Mouse (Mus musculus): ENCODE results near the gene Hoxb1.
A peak's percentile ranks its signal among the peaks of the same experiment; 100 is the strongest.

The Hoxb1 gene

DNA sequence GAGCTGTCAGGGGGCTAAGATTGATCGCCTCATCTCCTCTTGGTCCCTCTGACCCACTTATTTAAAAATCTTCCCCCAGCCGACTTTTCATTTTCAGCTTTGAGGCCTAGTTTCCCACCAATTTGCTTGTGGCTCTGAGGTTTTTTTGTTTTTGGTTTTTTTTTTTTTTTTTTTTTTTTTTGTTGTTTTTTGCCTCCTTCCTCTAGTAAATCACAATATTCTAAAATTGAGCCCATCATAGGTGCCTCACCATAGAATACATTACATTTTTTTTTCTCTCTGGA, 15.3 kb upstream of the Hoxb1 start, which contains the start of gene Hoxb2:
Hoxb2 (plus strand) TSS at position 185 of the 284 bp plus-strand sequence.
- DNase-seq (ENCODE audit: low spot score) = no peak

DNA sequence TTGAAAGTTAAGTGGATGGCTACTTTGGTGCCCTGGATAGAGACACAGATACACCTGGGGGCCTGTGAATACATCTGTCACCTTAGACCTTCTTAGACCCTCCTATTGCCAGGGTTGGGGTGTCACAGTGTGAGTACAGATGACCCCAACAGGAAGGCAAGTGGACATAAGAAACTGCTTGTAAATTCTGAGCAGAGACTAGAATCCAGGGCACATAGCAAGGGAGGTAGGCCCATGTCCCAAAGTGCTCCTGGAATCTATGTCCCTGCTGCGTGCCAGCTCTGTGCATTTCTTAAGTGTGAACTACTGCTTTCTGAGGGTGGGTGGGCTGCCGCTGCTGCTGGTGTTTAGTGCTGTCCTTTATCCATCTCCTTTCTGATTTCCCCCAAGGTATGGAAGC, 14.8 kb upstream of the Hoxb1 start:
- DNase-seq (ENCODE audit: low spot score) = no peak

DNA sequence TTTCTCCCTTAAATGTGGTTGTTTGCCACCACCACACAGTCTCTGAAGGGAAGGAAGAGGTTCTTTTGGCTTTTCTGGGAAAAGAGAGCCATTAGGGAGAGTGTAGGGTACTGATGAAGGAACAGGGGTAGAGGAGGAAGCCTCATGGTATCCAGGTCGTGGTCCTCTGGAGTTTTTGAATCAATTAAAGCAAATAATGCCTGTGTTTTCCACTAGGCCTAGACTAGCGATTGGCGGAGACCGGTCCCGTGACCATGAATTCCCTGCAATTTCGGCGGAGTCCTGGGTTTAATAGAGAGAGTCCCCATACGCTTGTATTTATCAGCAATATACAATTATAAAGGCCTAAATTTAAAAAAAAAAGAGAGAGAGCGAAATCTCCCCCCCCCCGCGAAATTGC, 14.2 kb upstream of the Hoxb1 start:
- DNase-seq (ENCODE audit: low spot score) = no peak

- no peak for DNase-seq (ENCODE audit: low spot score)
Observed at GRCm38 (mm10) chr11:96351831-96352230, 13.7 kb upstream of the Hoxb1 start.

DNA sequence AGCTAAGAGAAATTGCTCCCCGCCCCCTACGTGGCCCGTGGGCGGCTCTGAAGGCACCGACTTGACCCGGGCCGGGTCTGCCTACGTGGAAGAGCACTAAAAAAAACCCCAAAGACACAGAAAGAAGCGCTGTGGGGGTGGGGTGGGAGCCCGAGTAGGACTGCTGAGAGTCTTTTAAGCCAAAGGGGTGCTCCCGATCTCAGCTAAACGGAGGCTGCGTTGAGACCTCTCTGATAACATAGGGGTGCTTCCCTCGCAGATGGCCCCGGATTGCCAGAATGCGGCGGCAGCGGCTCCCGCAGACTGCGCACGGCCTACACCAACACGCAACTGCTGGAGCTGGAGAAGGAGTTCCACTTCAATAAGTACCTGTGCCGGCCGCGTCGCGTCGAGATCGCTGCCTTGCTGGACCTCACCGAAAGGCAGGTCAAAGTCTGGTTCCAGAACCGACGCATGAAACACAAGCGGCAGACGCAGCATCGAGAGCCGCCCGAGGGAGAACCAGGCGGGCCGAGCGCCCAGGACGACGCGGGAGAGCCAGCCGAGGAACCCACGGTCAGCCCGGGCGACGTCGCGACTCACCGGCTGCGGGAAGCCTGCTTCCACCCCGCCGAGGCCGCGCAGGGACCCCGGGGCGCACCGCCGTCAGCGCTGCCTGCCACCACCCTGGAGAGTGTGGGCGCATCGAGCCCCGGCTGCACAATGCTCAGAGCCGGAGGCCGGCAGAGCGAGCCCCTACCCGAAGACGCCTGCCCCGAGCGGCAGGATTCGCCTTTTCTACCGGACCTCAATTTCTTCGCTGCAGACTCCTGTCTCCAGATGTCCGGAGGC, 12.6 kb upstream of the Hoxb1 start:
- peak; percentile 61 for DNase-seq (ENCODE audit: low spot score)

DNA sequence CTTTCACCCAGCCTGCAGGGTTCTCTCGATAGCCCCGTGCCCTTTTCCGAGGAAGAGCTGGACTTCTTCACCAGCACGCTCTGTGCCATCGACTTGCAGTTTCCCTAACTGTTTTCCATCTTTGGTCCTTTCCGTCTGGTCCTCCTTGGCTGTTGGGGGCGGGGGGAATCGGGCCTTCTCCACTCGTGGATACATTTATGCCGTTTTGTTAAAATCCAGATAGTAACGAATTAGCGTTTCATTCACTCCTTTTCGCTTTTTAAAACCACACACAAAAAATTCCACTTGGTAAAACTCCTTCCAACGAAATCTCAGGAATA, 12.1 kb upstream of the Hoxb1 start:
- no peak for DNase-seq (ENCODE audit: low spot score)

GRCm38 (mm10) chr11:96353939-96354338, 11.6 kb upstream of the Hoxb1 start:
- DNase-seq (ENCODE audit: low spot score) = peak; percentile 63

- DNase-seq (ENCODE audit: low spot score) = peak; percentile 64
Observed at GRCm38 (mm10) chr11:96354376-96354775, 11.2 kb upstream of the Hoxb1 start.

- no peak for DNase-seq (ENCODE audit: low spot score)
Observed at GRCm38 (mm10) chr11:96354801-96355311, 10.7 kb upstream of the Hoxb1 start.

DNA sequence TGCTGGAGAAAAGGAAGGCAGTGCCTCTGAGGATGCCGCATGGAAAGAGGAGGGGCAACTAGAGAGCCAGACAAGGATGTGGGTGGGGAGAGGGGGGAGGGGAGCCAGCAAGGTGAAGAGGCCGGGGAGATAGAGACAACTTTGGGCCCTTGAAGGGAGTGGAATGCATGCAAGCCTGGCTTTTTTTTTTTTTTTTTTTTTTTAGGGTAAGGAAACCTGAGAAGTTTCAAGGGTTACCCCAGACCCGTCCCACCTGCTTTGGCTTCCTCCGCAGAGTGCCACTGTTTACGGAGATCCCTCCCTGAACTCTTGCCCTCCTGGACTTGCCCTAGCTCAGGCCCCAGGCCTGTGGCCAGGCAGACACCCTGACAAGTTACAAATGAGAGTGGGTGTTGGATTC, 1.7 kb upstream of the Hoxb1 start:
- DNase-seq (ENCODE audit: low spot score) = no peak

DNA sequence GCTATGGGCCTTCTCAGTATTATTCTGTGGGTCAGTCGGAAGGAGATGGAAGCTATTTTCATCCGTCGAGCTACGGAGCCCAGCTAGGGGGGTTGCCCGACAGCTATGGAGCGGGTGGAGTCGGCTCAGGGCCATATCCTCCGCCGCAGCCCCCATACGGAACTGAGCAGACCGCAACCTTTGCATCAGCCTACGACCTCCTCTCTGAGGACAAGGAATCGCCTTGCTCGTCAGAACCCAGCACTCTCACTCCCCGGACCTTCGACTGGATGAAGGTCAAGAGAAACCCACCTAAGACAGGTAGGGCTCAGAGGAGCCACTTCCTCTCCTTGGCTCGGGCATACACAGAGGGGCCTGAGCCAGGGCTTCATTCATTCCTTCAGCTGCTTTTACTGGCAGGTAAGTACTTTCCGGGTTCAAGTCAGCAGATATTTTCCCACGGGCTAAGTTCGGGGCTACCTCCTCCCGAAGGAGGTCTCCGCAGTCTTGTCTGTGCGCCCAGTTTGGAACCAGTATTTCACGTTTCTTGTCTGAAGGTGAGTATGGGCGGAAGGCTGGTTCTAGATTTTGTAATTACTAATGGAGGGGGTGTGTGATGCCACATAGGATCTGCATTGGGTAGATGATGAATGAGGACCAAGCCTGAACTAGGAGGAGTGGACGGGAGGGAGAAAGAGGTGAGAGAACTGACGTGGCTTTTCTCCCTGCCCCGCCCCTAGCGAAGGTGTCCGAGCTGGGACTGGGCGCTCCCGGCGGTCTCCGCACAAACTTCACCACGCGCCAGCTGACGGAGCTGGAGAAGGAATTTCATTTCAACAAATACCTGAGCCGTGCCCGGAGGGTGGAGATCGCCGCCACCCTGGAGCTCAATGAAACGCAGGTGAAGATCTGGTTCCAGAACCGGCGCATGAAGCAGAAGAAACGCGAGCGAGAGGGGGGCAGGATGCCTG, 815 bp downstream of the Hoxb1 start:
- no peak for DNase-seq (ENCODE audit: low spot score)

DNA sequence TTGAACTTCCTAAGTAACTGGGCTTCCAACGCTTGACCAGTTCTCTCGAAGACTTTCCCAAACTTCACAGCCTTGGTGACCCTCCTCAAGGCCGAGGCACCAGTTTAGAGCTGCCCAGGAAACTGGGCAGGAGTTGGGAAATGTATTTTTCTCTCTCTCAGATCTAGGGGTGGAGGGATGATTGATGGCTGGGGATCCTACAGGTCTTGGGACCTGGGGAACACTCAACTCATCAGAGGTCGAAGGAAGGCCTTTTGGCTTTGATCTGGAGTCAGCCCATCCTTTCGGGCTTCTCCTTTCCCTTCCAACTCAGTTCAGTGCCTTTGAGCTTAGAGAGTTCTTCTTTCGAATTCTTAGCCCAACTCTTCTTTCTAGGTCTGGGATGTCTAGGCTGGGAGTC, 1.6 kb downstream of the Hoxb1 start:
- no peak for DNase-seq (ENCODE audit: low spot score)

DNA sequence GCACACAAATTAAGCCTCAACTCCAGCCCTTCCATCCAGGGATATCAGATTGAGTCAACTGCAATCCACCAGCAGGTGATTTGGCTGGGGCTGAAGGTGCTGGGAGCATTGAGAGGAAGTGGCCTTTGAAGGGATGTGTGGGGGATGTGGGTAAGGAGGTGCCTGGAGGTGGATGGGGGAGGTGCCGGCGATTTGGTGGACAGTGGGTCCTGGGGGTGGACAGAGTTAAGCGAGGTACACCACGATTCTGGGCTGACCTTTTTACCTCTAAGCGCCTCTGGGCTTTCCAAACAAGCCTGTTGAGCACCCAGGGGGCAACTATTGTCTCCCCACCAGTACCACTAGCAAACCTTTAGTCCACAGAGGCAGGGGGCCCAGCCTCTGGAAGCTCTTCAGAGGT, 3.1 kb downstream of the Hoxb1 start:
- DNase-seq (ENCODE audit: low spot score) = no peak

GRCm38 (mm10) chr11:96369140-96369539, 3.6 kb downstream of the Hoxb1 start:
- no peak for DNase-seq (ENCODE audit: low spot score)

DNA sequence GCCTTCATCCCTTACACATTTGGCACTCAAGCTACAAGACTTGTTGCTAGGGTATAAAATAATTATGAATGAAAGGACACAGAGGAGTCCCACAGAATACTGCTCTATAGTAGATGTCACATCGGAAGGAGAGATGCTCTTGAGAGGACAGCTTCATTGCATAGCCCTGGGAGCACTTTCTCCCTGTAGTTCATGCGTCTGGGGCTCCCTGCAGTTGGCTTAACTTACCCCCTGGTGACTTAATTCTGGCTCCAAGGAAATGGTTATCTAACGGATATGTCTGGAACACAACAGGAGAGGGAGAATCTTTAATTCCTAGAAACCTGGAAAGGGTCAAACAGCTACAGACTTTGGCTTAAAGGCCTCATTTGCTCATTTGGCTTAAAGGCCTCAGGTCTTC, 6.2 kb downstream of the Hoxb1 start:
- no peak for DNase-seq (ENCODE audit: low spot score)

DNA sequence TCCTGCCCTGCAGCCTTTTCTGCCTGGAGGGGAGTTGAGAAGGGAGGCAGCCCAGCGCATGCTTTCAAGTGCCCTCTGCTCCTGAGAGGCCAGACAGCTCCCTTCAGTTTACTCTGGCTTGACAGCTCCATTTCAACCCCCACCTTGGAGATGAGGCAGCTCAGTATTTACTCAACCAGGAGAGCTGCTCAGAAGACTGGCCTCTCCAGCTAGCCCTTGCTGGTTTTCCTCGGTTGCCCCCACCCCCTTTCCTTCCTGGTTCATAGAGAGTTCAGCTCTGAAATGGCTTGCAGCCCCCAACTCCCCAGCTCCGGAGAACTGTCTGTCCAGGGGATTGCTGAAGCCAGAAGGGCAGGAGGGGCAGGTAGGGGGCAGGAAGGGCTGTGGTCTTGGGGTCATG, 7.0 kb downstream of the Hoxb1 start:
- no peak for DNase-seq (ENCODE audit: low spot score)

DNA sequence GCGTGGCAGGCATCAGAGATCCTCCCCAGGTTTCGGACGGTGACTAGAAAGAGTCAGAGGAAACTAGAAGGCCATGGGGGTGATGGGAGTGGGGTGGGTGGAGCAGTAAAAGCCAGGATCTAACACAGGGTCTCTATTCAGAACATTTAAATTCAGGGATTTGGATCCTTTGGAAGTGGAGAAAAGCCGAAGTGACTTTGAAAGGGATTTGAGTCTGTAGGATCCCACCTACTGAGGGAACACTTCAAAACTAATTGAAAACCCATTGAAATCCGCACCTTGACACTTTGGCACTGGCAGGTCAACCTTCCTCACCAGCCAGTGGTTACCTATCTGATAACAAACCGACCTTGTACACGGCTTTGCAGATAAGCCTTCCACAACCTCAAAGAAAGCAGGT, 9.3 kb downstream of the Hoxb1 start:
- no peak for DNase-seq (ENCODE audit: low spot score)

GRCm38 (mm10) chr11:96383381-96383780, 17.8 kb downstream of the Hoxb1 start:
- no peak for DNase-seq (ENCODE audit: low spot score)

- no peak for DNase-seq (ENCODE audit: low spot score)
Observed at GRCm38 (mm10) chr11:96387635-96388034, 22.1 kb downstream of the Hoxb1 start.

DNA sequence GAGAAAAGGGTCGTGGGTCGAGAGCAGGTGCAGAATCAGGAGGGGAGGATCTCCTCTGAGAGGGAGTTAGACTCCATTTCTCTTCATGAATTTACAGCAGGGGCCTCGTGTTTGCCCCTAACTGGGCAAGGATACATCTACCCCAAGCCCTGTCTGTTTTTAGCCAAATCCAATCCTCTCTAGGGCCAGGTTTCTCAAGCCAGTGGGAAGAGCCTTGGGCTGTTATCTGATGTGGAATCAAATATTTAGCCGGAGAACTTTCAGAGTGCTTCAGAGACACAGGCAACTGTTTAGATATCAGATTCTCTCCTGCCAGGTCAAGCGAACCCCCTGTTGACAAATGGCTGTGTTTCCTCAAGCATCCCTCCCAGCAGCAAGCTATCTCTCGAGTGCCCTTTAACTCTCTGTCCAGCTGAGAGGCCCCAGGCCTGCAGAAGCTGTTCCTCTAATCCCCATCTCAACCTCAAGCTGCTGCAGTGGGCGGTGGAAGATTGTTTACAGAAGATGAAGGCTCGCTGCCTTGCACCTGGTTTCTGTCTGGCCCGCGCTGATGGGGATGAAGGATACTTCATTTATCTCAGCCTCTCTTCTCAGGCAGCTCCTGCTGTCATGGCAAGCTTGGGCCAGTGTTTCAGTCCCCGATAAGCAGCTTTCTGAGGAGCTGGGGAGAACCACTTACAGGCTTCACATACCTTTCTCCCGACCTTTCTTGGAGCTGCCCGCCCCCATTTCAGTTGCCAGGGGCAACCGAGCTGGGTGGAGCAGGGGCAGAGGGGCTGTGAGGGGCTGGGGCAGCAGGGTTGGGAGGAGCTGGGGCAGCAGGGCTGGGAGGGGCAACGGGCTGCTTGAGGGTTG, 31.4 kb downstream of the Hoxb1 start:
- DNase-seq (ENCODE audit: low spot score) = peak; percentile 39

DNA sequence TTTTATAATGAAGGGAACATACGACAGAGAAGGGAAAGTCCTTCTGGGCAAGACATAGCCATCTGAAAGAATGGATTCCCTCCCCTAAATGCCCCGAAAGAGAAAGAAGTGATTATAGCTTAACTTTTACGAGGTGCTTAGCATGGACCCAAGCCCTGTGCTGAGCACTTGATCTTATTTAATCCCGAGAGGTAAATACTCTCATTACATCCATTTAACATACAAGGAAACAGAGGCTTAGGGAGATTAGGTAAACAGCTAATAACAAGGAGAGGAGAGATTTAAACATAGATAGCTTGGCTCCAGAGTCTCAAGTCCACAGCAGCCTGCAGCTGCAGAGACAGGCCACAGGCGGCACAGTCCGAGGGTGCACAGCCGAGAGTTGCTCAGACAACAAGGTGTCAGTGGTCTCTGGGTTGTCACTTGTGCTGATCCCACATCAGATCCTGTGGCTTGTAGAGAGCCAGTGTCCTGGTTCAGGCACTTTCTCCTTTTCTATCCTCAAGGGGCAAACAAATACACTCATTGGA, 32.3 kb downstream of the Hoxb1 start:
- no peak for DNase-seq (ENCODE audit: low spot score)

- DNase-seq (ENCODE audit: low spot score) = no peak
Observed at GRCm38 (mm10) chr11:96399923-96400322, 34.4 kb downstream of the Hoxb1 start.

Data from retina, embryonic 14.5 days (tissue).